Comparison of ENCODE assay signal across 17 mouse cellular contexts in genomic region chr1:106277286-106277685, GRCm38 (mm10).
DNase-seq lines count a peak whose midpoint lies in the region; ATAC-seq and TF ChIP-seq lines count a peak whose summit lies in the region.
"Had no signal": no experiment of that assay in that cellular context is flagged by ENCODE, and none has a peak within 500 bp of the region (broad histone marks: within the 10 kb centered on the region; RNA-seq: fewer than 3 reads in every experiment).

No protein-coding gene starts in this region.

- 0 out of 2 replicates have a peak, but pooled peaks cover 3% of the 10 kb centered on the region for H3K4me1 ChIP-seq in intestine, embryonic 15.5 days (replicated peaks)
- H3K4me1 ChIP-seq in intestine, embryonic 16.5 days (ENCODE audit: control insufficient read depth, insufficient read depth, low read length): peaks cover 15% of the 10 kb centered on the region
- H3K4me1 ChIP-seq in embryonic fibroblast, embryonic 13.5 days (ENCODE audit: control insufficient read depth, insufficient read depth, low read length): peaks cover 10% of the 10 kb centered on the region
- peaks cover 4% of the 10 kb centered on the region; the same call in 1 of the 2 replicates for H3K4me1 ChIP-seq in midbrain, embryonic 11.5 days (ENCODE audit: control insufficient read depth, insufficient read depth, low read length)

- H3K27ac ChIP-seq in intestine, embryonic 15.5 days: no peak overlapping the region
- no peak overlapping the region for H3K27ac ChIP-seq in intestine, embryonic 16.5 days (ENCODE audit: low read length)
- peak overlapping the region; percentile 11 for H3K27ac ChIP-seq in embryonic fibroblast, embryonic 13.5 days (ENCODE audit: insufficient read depth, low read length)
- H3K27ac ChIP-seq in midbrain, embryonic 11.5 days (ENCODE audit: low read depth, low read length): no peak overlapping the region
- H3K27ac ChIP-seq: forebrain, embryonic 15.5 days; left cerebral cortex, adult 2 months; limb, embryonic 15.5 days had no signal

- no peak overlapping the region for H3K9ac ChIP-seq in intestine, embryonic 15.5 days
- H3K9ac ChIP-seq in intestine, embryonic 16.5 days (ENCODE audit: low read depth, low read length): no peak overlapping the region
- H3K9ac ChIP-seq in midbrain, embryonic 11.5 days (ENCODE audit: low read length): no peak overlapping the region
- H3K9ac ChIP-seq: forebrain, embryonic 15.5 days; limb, embryonic 15.5 days had no signal

- 0 out of 2 replicates have a peak, but pooled peaks have one; percentile 26 for ATAC-seq in intestine, embryonic 15.5 days
- no peak for ATAC-seq in intestine, embryonic 16.5 days
- ATAC-seq in midbrain, embryonic 11.5 days (ENCODE audit: low FRiP score): no peak
- ATAC-seq: forebrain, embryonic 15.5 days had no signal

- TF ChIP-seq POLR2A in embryonic fibroblast, embryonic 13.5 days (IDR thresholded peaks at IDR 0.05; ENCODE audit: low read depth, low read length): no peak

- H3K27me3 ChIP-seq in intestine, embryonic 15.5 days (replicated peaks): no peaks in the 10 kb centered on the region
- H3K27me3 ChIP-seq in intestine, embryonic 16.5 days (replicated peaks; ENCODE audit: control insufficient read depth, insufficient read depth, low read length): no peaks in the 10 kb centered on the region
- H3K27me3 ChIP-seq in midbrain, embryonic 11.5 days (ENCODE audit: control insufficient read depth, insufficient read depth, low read length): no peaks in the 10 kb centered on the region
- H3K27me3 ChIP-seq: forebrain, embryonic 15.5 days; limb, embryonic 15.5 days had no signal

- DNase-seq in adrenal gland, postnatal 14 days: peak; percentile 22
- DNase-seq in adrenal gland, adult 18-20 months (ENCODE audit: low spot score in 2 of 2): no peak
- peak; percentile 56 for DNase-seq in 3T3-L1 (ENCODE audit: low read depth, low spot score)
- no peak for DNase-seq in frontal cortex, postnatal 14 days (ENCODE audit: low spot score in 2 of 2)
- DNase-seq in midbrain, embryonic 11.5 days (ENCODE audit: low spot score, missing footprints): no peak
- DNase-seq: adrenal gland, adult 8-10 months; heart, postnatal 36 days; kidney, adult 8-10 months; lung, adult 18-20 months; lung, postnatal 4 days; thymus, postnatal 36 days had no signal

- WGBS in intestine, embryonic 15.5 days: 52% methylated on average over 4 of the region's 4 CpGs
- WGBS in intestine, embryonic 16.5 days: 44% methylated on average over 4 of the region's 4 CpGs
- 69% methylated on average over 4 of the region's 4 CpGs for WGBS in midbrain, embryonic 11.5 days

- H3K36me3 ChIP-seq in intestine, embryonic 15.5 days: no peaks in the 10 kb centered on the region
- H3K36me3 ChIP-seq in intestine, embryonic 16.5 days (ENCODE audit: control insufficient read depth, insufficient read depth, low read length): no peaks in the 10 kb centered on the region
- no peaks in the 10 kb centered on the region for H3K36me3 ChIP-seq in midbrain, embryonic 11.5 days (ENCODE audit: control insufficient read depth, insufficient read depth, low read length)
- H3K36me3 ChIP-seq: forebrain, embryonic 15.5 days; limb, embryonic 15.5 days had no signal

- H3K9me3 ChIP-seq in intestine, embryonic 15.5 days: no peaks in the 10 kb centered on the region
- no peaks in the 10 kb centered on the region for H3K9me3 ChIP-seq in intestine, embryonic 16.5 days (ENCODE audit: control insufficient read depth, low read length)
- H3K9me3 ChIP-seq in midbrain, embryonic 11.5 days (ENCODE audit: control insufficient read depth, low read length): no peaks in the 10 kb centered on the region
- H3K9me3 ChIP-seq: forebrain, embryonic 15.5 days; limb, embryonic 15.5 days had no signal

- no peak for TF ChIP-seq CTCF in embryonic fibroblast, embryonic 13.5 days (IDR thresholded peaks at IDR 0.05; ENCODE audit: borderline replicate concordance, insufficient read depth, low read length)

- no peak overlapping the region for H3K4me2 ChIP-seq in intestine, embryonic 15.5 days (replicated peaks)
- H3K4me2 ChIP-seq in intestine, embryonic 16.5 days (ENCODE audit: low read depth, low read length): no peak overlapping the region
- no peak overlapping the region for H3K4me2 ChIP-seq in midbrain, embryonic 11.5 days
- H3K4me2 ChIP-seq: forebrain, embryonic 15.5 days; limb, embryonic 15.5 days had no signal

- H3K4me3 ChIP-seq in intestine, embryonic 15.5 days (replicated peaks): no peak overlapping the region
- H3K4me3 ChIP-seq in intestine, embryonic 16.5 days (ENCODE audit: low read length): no peak overlapping the region
- no peak overlapping the region for H3K4me3 ChIP-seq in embryonic fibroblast, embryonic 13.5 days (ENCODE audit: insufficient read depth, low read length)
- H3K4me3 ChIP-seq in midbrain, embryonic 11.5 days (ENCODE audit: low read depth, low read length): no peak overlapping the region
- H3K4me3 ChIP-seq: forebrain, embryonic 15.5 days; left cerebral cortex, adult 2 months; limb, embryonic 15.5 days had no signal

Comparison
In these comparisons a context has a peak if more than half of its experiments do, and no peak if none do; other contexts are left out.
1. DNase-seq: peak in adrenal gland, postnatal 14 days (single experiment) and 3T3-L1 (single experiment); none in adrenal gland, adult 18-20 months (0 of 2), frontal cortex, postnatal 14 days (0 of 2) and midbrain, embryonic 11.5 days (single experiment).